Mouse (Mus musculus) cerebellum, adult 2 months (tissue): ENCODE results near the gene Gm21304. TPM values are rescaled to one million over a fixed set of nuclear protein-coding genes. Genes with fewer than 3 reads are reported as not detected.
"Not testable (repeated sequence)": the region's sequence is repeated elsewhere in the genome, so short reads cannot be mapped to it uniquely, and the experiment has no call there.

Experiments used
- DNase-seq, 2 experiments: peaks; one replicate each; pipeline ENCODE4 v3.0.0; 2021
- H3K27ac ChIP-seq: fragments of 200-500 bp; 2 replicates; pipeline ENCODE4 v1.5.1; 2012; ENCODE audit warnings: low read length, control low read depth, inconsistent platforms; ENCODE audit not compliant: insufficient read depth
- H3K27me3 ChIP-seq: fragments of 200-500 bp; 2 replicates; pipeline ENCODE4 v1.6.1; 2012; ENCODE audit warnings: inconsistent platforms, mild to moderate bottlenecking, low read length, moderate library complexity; ENCODE audit not compliant: control insufficient read depth, insufficient read depth
- H3K4me1 ChIP-seq: fragments of 200-500 bp; 2 replicates; pipeline ENCODE4 v1.6.1; 2011; ENCODE audit warnings: low read length; ENCODE audit not compliant: control insufficient read depth, insufficient read depth
- H3K4me3 ChIP-seq: fragments of 200-500 bp; replicated peaks from 2 replicates; pipeline ENCODE3; 2011; ENCODE audit warnings: mild to moderate bottlenecking, low read depth, low read length, control low read depth; ENCODE audit not compliant: insufficient read depth
- CTCF ChIP-seq: fragments of 200-500 bp; IDR thresholded peaks from 2 replicates; pipeline ENCODE4 v1.5.1; 2011; ENCODE audit warnings: low read depth, mild to moderate bottlenecking, control low read depth, low read length, moderate library complexity, borderline replicate concordance; ENCODE audit not compliant: insufficient read depth
- POLR2A ChIP-seq: fragments of 200-500 bp; IDR thresholded peaks from 2 replicates; pipeline ENCODE4 v1.6.1; 2011; ENCODE audit warnings: low read length, control low read depth, borderline replicate concordance; ENCODE audit not compliant: insufficient read depth
- WGBS: fragments of 180-500 bp; shearing (Covaris S2); methylation state at CpG from one replicate; pipeline ENCODE4 v1.1.7; 2018; 5-methylcytosine and 5-hydroxymethylcytosine counted together
- polyA plus RNA-seq: library from polyadenylated mRNA; depleted of rRNA; stranded (reverse); fragments of >200 nt; gene quantifications from 2 replicates; pipeline ENCODE4 v1.2.3, GENCODE M21; 2012; rRNA removed

The Gm21304 gene
- not detected in 2 replicates for polyA plus RNA-seq

GRCm38 (mm10) chr10:104168215-104168614 lies at the start of gene Gm21304:
TSS of gene Gm21304 (plus strand) at chr10:104168515.
- H3K4me1 ChIP-seq, H3K27ac ChIP-seq, H3K4me3 ChIP-seq, H3K27me3 ChIP-seq, DNase-seq: not testable (repeated sequence)
- no CpG with 5 or more reads among the region's 3 CpGs for WGBS

GRCm38 (mm10) chr10:104142687-104143086 lies 25.6 kb upstream of the Gm21304 start, which contains the start of gene Gm21293:
TSS of gene Gm21293 (plus strand) at chr10:104142987.
- H3K27ac ChIP-seq, DNase-seq, H3K27me3 ChIP-seq, H3K4me3 ChIP-seq, H3K4me1 ChIP-seq: not testable (repeated sequence)
- WGBS, result no CpG with 5 or more reads among the region's 3 CpGs

GRCm38 (mm10) chr10:104151197-104151596 lies 17.1 kb upstream of the Gm21304 start, which contains the start of gene Gm6763:
TSS of gene Gm6763 (plus strand) at chr10:104151497.
- WGBS, result no CpG with 5 or more reads among the region's 3 CpGs
- H3K27me3 ChIP-seq, H3K4me3 ChIP-seq, H3K27ac ChIP-seq, H3K4me1 ChIP-seq, DNase-seq: not testable (repeated sequence)

- not testable (repeated sequence) for H3K4me3 ChIP-seq, H3K4me1 ChIP-seq, DNase-seq, H3K27ac ChIP-seq, H3K27me3 ChIP-seq
- no CpG with 5 or more reads among the region's 3 CpGs for WGBS
These were observed 8.6 kb upstream of the Gm21304 start, which contains the start of gene Gm8764 for GRCm38 (mm10) chr10:104159706-104160105. TSS of gene Gm8764 (plus strand) at chr10:104160006.

GRCm38 (mm10) chr10:104176724-104177123 lies 8.4 kb downstream of the Gm21304 start, which contains the start of gene Gm21312:
TSS of gene Gm21312 (plus strand) at chr10:104177024.
- not testable (repeated sequence) for DNase-seq, H3K4me3 ChIP-seq, H3K27me3 ChIP-seq, H3K4me1 ChIP-seq, H3K27ac ChIP-seq
- WGBS, result no CpG with 5 or more reads among the region's 3 CpGs

- not testable (repeated sequence) for H3K27me3 ChIP-seq, H3K4me3 ChIP-seq, DNase-seq, H3K27ac ChIP-seq, H3K4me1 ChIP-seq
- WGBS, result no CpG with 5 or more reads among the region's 3 CpGs
These were observed 16.9 kb downstream of the Gm21304 start, which contains the start of gene Gm20765 for GRCm38 (mm10) chr10:104185233-104185632. TSS of gene Gm20765 (plus strand) at chr10:104185533.

- H3K27me3 ChIP-seq, H3K4me3 ChIP-seq, H3K4me1 ChIP-seq, DNase-seq, H3K27ac ChIP-seq: not testable (repeated sequence)
- WGBS, result no CpG with 5 or more reads among the region's 3 CpGs
These were observed 25.4 kb downstream of the Gm21304 start, which contains the start of gene Gm4340 for GRCm38 (mm10) chr10:104193742-104194141. TSS of gene Gm4340 (plus strand) at chr10:104194042.

- TF ChIP-seq POLR2A (no peak), CTCF (no peak)
- DNase-seq, result no peak
- H3K27me3 ChIP-seq, result no peaks in the 10 kb centered on the region
- WGBS, result 81% methylated on average over 1 of the region's 1 CpGs
- H3K4me1 ChIP-seq, result no peaks in the 10 kb centered on the region
- H3K4me3 ChIP-seq, result no peak overlapping the region
- H3K27ac ChIP-seq, result no peak overlapping the region
These were observed 41.3 kb downstream of the Gm21304 start for GRCm38 (mm10) chr10:104209655-104210054.

GRCm38 (mm10) chr10:104210268-104210990 lies 42.1 kb downstream of the Gm21304 start:
- no peak overlapping the region for H3K4me3 ChIP-seq
- WGBS, result 78% methylated on average over 3 of the region's 3 CpGs
- no peak overlapping the region for H3K27ac ChIP-seq
- no peaks in the 10 kb centered on the region for H3K4me1 ChIP-seq
- DNase-seq, result no peak
- TF ChIP-seq POLR2A (no peak), CTCF (no peak)
- H3K27me3 ChIP-seq, result no peaks in the 10 kb centered on the region
